In the genomic region with DNA sequence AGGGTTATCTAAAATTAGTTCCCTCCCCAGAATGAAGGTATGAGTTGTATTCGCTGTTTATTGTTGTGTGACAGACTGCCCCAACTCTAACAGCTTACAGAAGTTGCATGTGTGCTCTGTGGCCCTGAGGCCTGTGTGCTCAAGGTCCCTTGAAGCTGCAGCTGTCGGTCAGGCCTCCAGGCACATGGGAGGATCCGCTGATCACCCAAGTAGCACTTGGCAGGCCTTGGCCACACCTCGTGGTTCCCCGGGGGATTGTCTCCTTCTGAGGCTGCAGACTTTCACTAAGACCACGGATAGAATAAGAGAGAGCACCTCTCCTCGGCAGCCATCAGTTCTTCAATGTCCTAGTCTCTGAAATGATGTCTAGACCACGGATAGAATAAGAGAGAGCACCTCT, we compare ENCODE assay signal across 12 mouse cellular contexts. TPM values are rescaled to one million over a fixed set of nuclear protein-coding genes. Genes with fewer than 3 reads are reported as not detected.
"Had no signal": no experiment of that assay in that cellular context is flagged by ENCODE, and none has a peak within 500 bp of the region (broad histone marks: within the 10 kb centered on the region; RNA-seq: fewer than 3 reads in every experiment).

No protein-coding gene starts in this region.

- H3K9ac ChIP-seq: limb, embryonic 15.5 days; liver, embryonic 13.5 days; midbrain, embryonic 12.5 days had no signal

- H3K27me3 ChIP-seq: limb, embryonic 15.5 days; liver, embryonic 13.5 days; midbrain, embryonic 12.5 days had no signal

- DNase-seq: kidney, adult 8-10 months; kidney, postnatal 25 days; liver, embryonic 13.5 days; lung, adult 18-20 months; right cerebral cortex, postnatal 14 days; thymus, adult 2 months; thymus, postnatal 25 days had no signal

- H3K4me2 ChIP-seq: limb, embryonic 15.5 days; liver, embryonic 13.5 days; midbrain, embryonic 12.5 days had no signal

- ATAC-seq: intestine, embryonic 16.5 days; midbrain, embryonic 16.5 days had no signal

- H3K36me3 ChIP-seq: limb, embryonic 15.5 days; liver, embryonic 13.5 days; midbrain, embryonic 12.5 days had no signal

- H3K4me1 ChIP-seq: liver, embryonic 13.5 days; midbrain, embryonic 12.5 days had no signal

- H3K4me3 ChIP-seq: limb, embryonic 15.5 days; liver, embryonic 13.5 days; midbrain, embryonic 12.5 days had no signal

- H3K27ac ChIP-seq: limb, embryonic 15.5 days; liver, embryonic 13.5 days; midbrain, embryonic 12.5 days had no signal

- H3K9me3 ChIP-seq: limb, embryonic 15.5 days; liver, embryonic 13.5 days; midbrain, embryonic 12.5 days had no signal

RNA-seq across cellular contexts. Expression of gene Slc12a8, which starts 19.3 kb away (rescaled TPM):
- total RNA-seq: megakaryocyte-erythroid progenitor cell, adult 5-6 weeks had no signal
